Mouse (Mus musculus) midbrain, embryonic 16.5 days (tissue): ENCODE measurements around the gene Ndufb5. TPM values are rescaled to one million over a fixed set of nuclear protein-coding genes. Genes with fewer than 3 reads are reported as not detected.
"Not testable (repeated sequence)": the region's sequence is repeated elsewhere in the genome, so short reads cannot be mapped to it uniquely, and the experiment has no call there.

Experiments
- ATAC-seq: fragments of 200-750 bp; cut with Nextera tagmentation; 2 replicates; pipeline ENCODE4 v1.8.0; 2017; ENCODE audit warnings: moderate TSS enrichment
- H3K27ac ChIP-seq: fragments of 300-500 bp; sonication (generic); 2 replicates; pipeline ENCODE4 v1.5.1; 2014; ENCODE audit warnings: mild to moderate bottlenecking, low read length, mixed read lengths
- H3K27me3 ChIP-seq: fragments of 300-500 bp; sonication (generic); 2 replicates; pipeline ENCODE4 v1.6.1; 2014; ENCODE audit warnings: low read depth, low read length, mixed read lengths; ENCODE audit not compliant: control insufficient read depth, insufficient read depth
- H3K36me3 ChIP-seq: fragments of 300-500 bp; sonication (generic); 2 replicates; pipeline ENCODE4 v1.6.1; 2014; ENCODE audit warnings: mild to moderate bottlenecking, low read length, moderate library complexity, mixed read lengths; ENCODE audit not compliant: control insufficient read depth, insufficient read depth
- H3K4me1 ChIP-seq: fragments of 300-500 bp; sonication (generic); 2 replicates; pipeline ENCODE4 v1.6.1; 2014; ENCODE audit warnings: mild to moderate bottlenecking, low read length, mixed read lengths; ENCODE audit not compliant: control insufficient read depth, insufficient read depth
- H3K4me2 ChIP-seq: fragments of 300-500 bp; sonication (generic); 2 replicates; pipeline ENCODE4 v1.6.1; 2014; ENCODE audit warnings: mild to moderate bottlenecking, low read length, mixed read lengths
- H3K4me3 ChIP-seq: fragments of 300-500 bp; sonication (generic); 2 replicates; pipeline ENCODE4 v1.5.1; 2014; ENCODE audit warnings: low read depth, mild to moderate bottlenecking, low read length, moderate library complexity, mixed read lengths
- H3K9ac ChIP-seq: fragments of 300-500 bp; sonication (generic); 2 replicates; pipeline ENCODE4 v1.6.1; 2014; ENCODE audit warnings: low read depth, low read length, mixed read lengths
- H3K9me3 ChIP-seq: fragments of 300-500 bp; sonication (generic); replicated peaks from 2 replicates; pipeline ENCODE4 v1.6.1; 2014; ENCODE audit warnings: mild to moderate bottlenecking, low read length, mixed read lengths; ENCODE audit not compliant: control insufficient read depth, poor library complexity, severe bottlenecking
- WGBS: fragments of 180-500 bp; shearing (Covaris S2); extraction: QIAGEN DNeasy Blood & Tissue Kit; methylation state at CpG from one replicate; pipeline ENCODE4 v1.1.7; 2014; 5-methylcytosine and 5-hydroxymethylcytosine counted together
- polyA plus RNA-seq: library from polyadenylated mRNA; unstranded; fragments of >200 nt; fragmentation: Nextera tagmentation; extraction: Ambion mirVana; gene quantifications from 2 replicates; pipeline ENCODE4 v1.2.1, GENCODE M21; 2015

Gene Ndufb5
- polyA plus RNA-seq, 1 experiment from 2014 or later = 301 TPM

DNA sequence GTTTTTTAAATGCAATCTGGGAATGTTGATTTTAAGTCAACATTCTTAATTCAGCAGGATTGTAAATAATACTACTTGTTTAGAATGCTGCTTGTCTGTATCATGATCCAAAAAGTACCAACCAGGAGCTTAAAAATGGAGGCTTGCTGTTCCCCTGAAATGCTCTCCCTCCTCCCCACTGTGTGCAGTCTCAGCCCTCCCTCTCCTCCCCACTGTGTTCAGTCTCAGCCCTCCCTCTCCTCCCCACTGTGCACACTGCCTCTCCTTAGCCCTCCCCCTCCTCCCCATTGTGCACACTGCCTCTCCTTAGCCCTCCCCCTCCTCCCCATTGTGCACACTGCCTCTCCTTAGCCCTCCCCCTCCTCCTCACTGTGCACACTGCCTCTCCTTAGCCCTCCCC is 8.6 kb downstream of the Ndufb5 start:
- not testable (repeated sequence) for H3K4me1 ChIP-seq, H3K9me3 ChIP-seq, H3K27ac ChIP-seq, ATAC-seq, H3K27me3 ChIP-seq, H3K9ac ChIP-seq, H3K4me3 ChIP-seq, H3K4me2 ChIP-seq
- peaks cover 24% of the 10 kb centered on the region; the same call in 1 of the 2 replicates for H3K36me3 ChIP-seq

DNA sequence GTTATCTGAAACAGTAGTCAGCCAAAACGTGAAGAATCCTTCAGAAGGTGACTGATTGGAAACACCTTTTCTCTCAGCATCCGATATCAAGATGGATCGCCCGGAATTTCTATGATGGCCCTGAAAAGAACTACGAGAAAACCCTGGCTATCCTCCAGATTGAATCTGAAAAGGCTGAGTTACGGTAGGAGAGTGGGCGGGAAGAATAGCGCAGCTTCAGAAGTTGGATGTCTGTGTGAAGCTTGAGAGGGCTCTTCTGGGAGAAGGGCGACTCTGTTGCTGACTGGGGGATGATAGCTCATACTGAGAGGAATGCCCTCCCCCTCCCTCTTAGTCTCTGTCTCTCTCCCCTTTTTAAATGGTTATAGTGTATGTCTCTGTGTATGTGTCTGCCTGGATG is 11.6 kb downstream of the Ndufb5 start:
- H3K27ac ChIP-seq = no peak overlapping the region
- no peaks in the 10 kb centered on the region for H3K27me3 ChIP-seq
- H3K4me1 ChIP-seq = no peaks in the 10 kb centered on the region
- no peaks in the 10 kb centered on the region for H3K9me3 ChIP-seq
- 90% methylated on average over 9 of the region's 9 CpGs for WGBS
- no peak overlapping the region for H3K4me3 ChIP-seq
- ATAC-seq = no peak
- peaks cover 33% of the 10 kb centered on the region for H3K36me3 ChIP-seq
- no peak overlapping the region for H3K9ac ChIP-seq
- no peak overlapping the region for H3K4me2 ChIP-seq

DNA sequence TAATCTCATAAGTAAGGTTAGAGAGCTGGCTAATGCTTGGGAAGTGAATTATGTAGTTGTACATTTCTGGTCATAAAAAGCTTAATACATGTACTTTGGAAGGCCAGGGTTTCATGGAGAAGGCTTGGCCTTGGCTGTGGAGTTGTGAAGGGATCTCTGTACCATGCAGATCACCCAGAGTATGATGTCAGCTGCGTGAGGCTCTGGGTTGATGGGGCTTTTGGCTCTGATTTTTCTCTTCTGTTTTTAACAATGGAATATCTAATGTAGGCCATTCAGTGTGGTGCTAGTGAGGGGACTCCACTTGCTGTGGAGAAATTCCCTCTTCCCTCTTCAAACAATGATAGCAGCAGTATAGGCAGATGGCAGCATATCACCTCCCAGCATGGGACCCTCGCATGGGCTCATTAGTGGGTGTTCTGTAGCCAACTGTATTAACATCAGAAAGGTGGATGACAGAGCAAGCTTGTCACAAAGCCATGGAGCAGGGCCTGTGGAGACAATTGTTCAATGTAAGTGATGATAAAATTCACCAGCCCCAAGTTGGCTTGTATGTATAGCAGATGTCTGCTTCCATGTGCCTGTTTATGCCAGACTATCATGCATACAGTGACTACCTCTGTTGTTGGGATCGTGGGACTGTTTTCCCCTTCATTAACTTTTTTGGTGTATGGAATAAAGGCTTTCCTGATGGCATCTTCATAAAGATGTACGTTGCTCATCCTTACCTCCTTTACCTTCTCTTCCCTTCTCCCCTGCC is 13.2 kb downstream of the Ndufb5 start:
- WGBS = 77% methylated on average over 4 of the region's 4 CpGs
- no peak overlapping the region for H3K9ac ChIP-seq
- H3K4me2 ChIP-seq = no peak overlapping the region
- ATAC-seq = peak; percentile 70
- H3K4me3 ChIP-seq = no peak overlapping the region
- no peaks in the 10 kb centered on the region for H3K4me1 ChIP-seq
- no peaks in the 10 kb centered on the region for H3K27me3 ChIP-seq
- no peaks in the 10 kb centered on the region for H3K9me3 ChIP-seq
- no peak overlapping the region for H3K27ac ChIP-seq
- peaks cover 34% of the 10 kb centered on the region for H3K36me3 ChIP-seq

DNA sequence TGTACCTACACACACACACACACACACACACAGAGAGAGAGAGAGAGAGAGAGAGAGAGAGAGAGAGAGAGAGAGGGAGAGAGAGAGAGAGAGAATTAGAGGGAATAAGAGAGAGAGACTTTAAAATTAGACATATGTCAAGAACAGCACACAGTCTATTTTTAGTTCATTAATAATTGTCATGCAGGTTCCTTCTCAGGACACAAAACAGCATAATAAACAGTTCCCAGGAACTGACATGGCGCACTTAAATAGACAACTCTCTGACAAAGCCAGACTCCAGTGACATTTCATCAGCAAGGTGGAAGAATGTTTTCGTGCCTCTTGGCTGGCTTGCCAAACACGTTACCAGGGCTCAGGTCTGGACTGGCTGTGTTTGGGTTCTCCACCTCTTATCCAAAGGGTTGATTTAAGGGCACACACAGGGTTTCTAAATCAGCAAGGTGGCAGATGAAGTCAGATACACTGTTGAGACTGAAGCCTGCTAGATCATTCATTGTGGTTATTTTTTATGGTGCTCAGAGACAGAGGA is 17.7 kb downstream of the Ndufb5 start:
- Histone ChIP-seq H3K4me3 (no peak overlapping the region), H3K9ac (no peak overlapping the region), H3K4me1 (no peaks in the 10 kb centered on the region), H3K27ac (no peak overlapping the region), H3K4me2 (no peak overlapping the region), H3K9me3 (no peaks in the 10 kb centered on the region), H3K36me3 (peaks cover 20% of the 10 kb centered on the region), H3K27me3 (no peaks in the 10 kb centered on the region)
- no peak for ATAC-seq
- WGBS = 95% methylated on average over 3 of the region's 3 CpGs

DNA sequence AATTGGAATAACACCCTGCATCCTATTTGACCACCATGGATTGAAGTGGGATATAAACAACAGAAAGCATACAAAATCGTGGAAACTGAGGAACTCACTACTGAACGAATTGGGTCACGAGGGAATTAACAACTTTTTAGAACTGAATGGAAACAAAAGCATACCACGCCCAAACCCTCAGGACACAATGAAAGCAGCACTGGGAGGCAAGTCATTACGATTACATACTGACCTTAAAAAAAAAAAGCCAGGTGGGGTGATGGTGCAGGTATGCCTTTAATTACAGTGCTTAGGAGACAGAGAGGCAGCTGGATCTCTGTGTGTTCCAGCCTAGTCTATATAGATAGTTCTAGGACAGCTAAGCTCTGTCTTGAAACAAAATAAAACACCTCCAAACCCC is 22.4 kb downstream of the Ndufb5 start:
- Histone ChIP-seq H3K4me3 (no peak overlapping the region), H3K27me3 (no peaks in the 10 kb centered on the region), H3K4me1 (no peaks in the 10 kb centered on the region), H3K9ac (no peak overlapping the region), H3K9me3 (no peaks in the 10 kb centered on the region), H3K4me2 (no peak overlapping the region), H3K36me3 (0 out of 2 replicates have a peak, but pooled peaks cover 6% of the 10 kb centered on the region), H3K27ac (no peak overlapping the region)
- no peak for ATAC-seq
- WGBS = 68% methylated on average over 5 of the region's 5 CpGs

DNA sequence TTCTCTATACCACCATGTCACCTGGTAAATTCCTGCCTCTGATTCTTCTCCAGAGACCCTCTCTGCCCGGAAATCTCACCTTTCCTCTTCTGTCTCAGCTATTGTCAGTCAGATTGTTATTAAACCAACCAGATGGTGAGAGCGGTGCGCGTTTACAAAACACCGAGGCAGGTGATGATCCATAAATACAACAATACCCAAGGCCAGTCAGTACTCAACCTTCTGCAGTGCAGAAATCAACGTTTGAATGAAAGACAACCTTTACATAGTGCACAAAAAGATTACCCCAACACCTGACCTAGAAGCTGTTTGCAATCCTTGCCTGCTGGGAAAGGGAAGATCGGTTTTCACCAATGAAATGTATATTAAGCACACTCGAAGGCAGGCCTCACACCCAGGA is 26.2 kb downstream of the Ndufb5 start:
- no peak overlapping the region for H3K4me2 ChIP-seq
- no peaks in the 10 kb centered on the region for H3K9me3 ChIP-seq
- H3K9ac ChIP-seq = no peak overlapping the region
- 64% methylated on average over 8 of the region's 8 CpGs for WGBS
- no peaks in the 10 kb centered on the region for H3K27me3 ChIP-seq
- no peaks in the 10 kb centered on the region for H3K36me3 ChIP-seq
- ATAC-seq = no peak
- no peak overlapping the region for H3K4me3 ChIP-seq
- H3K27ac ChIP-seq = no peak overlapping the region
- H3K4me1 ChIP-seq = no peaks in the 10 kb centered on the region

DNA sequence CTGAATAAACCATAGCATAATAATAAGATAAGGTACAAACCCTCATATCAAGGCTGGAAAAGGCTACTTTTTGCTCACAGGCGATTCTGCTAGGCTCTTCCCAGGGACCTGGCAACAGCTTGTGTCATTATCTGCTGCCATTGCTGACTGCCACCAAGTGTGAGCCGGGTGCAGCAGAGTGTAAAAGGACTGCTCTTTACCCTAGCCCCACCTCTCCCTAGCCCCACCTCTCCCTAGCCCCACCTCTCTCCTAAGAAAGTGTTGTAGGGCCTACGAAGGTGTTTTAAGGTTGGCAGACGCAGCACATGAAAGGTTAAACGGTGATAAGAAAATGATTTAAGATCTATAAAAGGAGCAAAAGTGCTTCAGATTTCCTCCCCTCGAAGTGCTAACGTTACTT is 27.1 kb downstream of the Ndufb5 start:
- 54% methylated on average over 7 of the region's 7 CpGs for WGBS
- no peaks in the 10 kb centered on the region for H3K9me3 ChIP-seq
- ATAC-seq = no peak

DNA sequence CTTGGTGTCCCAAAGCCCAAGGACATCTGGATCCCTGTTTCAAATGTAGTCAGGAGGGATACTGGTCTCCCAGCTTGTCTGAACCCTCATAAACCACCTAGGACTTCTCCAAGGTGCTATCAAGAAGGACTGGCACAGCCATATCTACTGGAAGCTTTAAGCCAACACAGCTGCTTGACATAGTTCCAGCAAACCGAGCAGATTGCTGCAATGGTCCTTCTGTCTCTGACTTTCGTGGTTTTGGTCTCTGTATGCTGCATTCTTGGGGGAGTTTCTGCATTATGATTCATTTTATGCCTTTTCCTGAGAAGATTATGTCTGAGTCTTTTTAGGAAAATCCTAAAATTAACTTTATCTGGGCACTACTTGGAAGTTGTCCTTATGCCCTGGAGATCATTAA is 34.0 kb downstream of the Ndufb5 start:
- WGBS = 79% methylated on average over 2 of the region's 2 CpGs
- H3K27ac ChIP-seq = no peak overlapping the region
- ATAC-seq = no peak
- no peaks in the 10 kb centered on the region for H3K4me1 ChIP-seq
- no peak overlapping the region for H3K9ac ChIP-seq
- no peaks in the 10 kb centered on the region for H3K9me3 ChIP-seq
- H3K36me3 ChIP-seq = no peaks in the 10 kb centered on the region
- H3K4me3 ChIP-seq = no peak overlapping the region
- H3K27me3 ChIP-seq = no peaks in the 10 kb centered on the region
- no peak overlapping the region for H3K4me2 ChIP-seq

More for the DNA sequence above, 27.1 kb downstream of the Ndufb5 start:
- Histone ChIP-seq H3K4me1 (no peaks in the 10 kb centered on the region), H3K4me2 (no peak overlapping the region), H3K27ac (no peak overlapping the region), H3K4me3 (no peak overlapping the region), H3K36me3 (no peaks in the 10 kb centered on the region), H3K27me3 (no peaks in the 10 kb centered on the region), H3K9ac (no peak overlapping the region)
